Mouse (Mus musculus): ENCODE results near the gene Lyrm4. TPM values are rescaled to one million over a fixed set of nuclear protein-coding genes. Genes with fewer than 3 reads are reported as not detected.

Gene Lyrm4
- total RNA-seq, 1 experiment, result 7.5 TPM

DNA sequence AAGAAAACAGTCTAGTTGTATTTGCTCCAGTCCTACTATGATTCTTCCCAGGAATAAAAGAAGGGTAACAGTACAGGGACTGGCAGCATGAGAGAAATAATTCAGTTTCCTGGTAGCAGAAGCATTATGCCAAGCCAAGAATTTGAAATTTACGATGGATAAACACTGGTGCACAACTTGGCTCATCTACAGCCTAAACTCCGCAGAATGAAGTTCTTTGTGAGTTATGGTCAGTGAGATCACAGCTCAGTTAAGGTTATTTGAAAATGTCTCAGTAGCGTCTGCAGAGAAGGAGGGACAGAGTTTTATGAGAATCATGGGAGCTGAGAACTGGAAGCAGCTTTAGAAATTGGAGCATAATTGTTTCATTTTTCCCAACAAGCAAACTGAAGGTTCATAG, 31.4 kb downstream of the Lyrm4 start:
- Histone ChIP-seq H3K9ac (ENCODE audit: insufficient read depth, low read depth, low read length, poor library complexity, severe bottlenecking) (no peak overlapping the region), H3K9me3 (ENCODE audit: control insufficient read depth, insufficient read depth, low read depth, low read length) (no peaks in the 10 kb centered on the region), H3K27ac (ENCODE audit: insufficient read depth, low read depth, low read length, poor library complexity, severe bottlenecking) (no peak overlapping the region), H3K4me3 (ENCODE audit: insufficient read depth in 1 of 2, low read depth in 1 of 2, low read length in 2 of 2, poor library complexity in 1 of 2, severe bottlenecking in 1 of 2) (no peak overlapping the region), H3K36me3 (ENCODE audit: control insufficient read depth, insufficient read depth, low read length, poor library complexity, severe bottlenecking) (no peaks in the 10 kb centered on the region; the same call in 1 of the 2 replicates), H3K4me1 (ENCODE audit: control insufficient read depth in 2 of 2, insufficient read depth in 2 of 2, low read length in 2 of 2, poor library complexity in 1 of 2) (no peaks in the 10 kb centered on the region)
- DNase-seq (ENCODE audit: low read depth, low spot score), result no peak
- no peak for TF ChIP-seq HCFC1 (IDR thresholded peaks at IDR 0.05; ENCODE audit: borderline replicate concordance, insufficient read depth, low read length)
- no peak for TF ChIP-seq ZC3H11A (IDR thresholded peaks at IDR 0.05; ENCODE audit: borderline replicate concordance, low read depth, low read length)
- TF ChIP-seq CHD2 (IDR thresholded peaks at IDR 0.05; ENCODE audit: low read depth, low read length), result no peak
- no peak for TF ChIP-seq MAFK (IDR thresholded peaks at IDR 0.05; ENCODE audit: insufficient read depth, low read depth, low read length)
- no peak for TF ChIP-seq ZNF384 (IDR thresholded peaks at IDR 0.05; ENCODE audit: low read depth, low read length)
- in situ Hi-C loops (cut with MboI; ENCODE audit: low sequenced_read_pairs in 2 of 2, unreplicated experiment in 2 of 2), result no loop called here

DNA sequence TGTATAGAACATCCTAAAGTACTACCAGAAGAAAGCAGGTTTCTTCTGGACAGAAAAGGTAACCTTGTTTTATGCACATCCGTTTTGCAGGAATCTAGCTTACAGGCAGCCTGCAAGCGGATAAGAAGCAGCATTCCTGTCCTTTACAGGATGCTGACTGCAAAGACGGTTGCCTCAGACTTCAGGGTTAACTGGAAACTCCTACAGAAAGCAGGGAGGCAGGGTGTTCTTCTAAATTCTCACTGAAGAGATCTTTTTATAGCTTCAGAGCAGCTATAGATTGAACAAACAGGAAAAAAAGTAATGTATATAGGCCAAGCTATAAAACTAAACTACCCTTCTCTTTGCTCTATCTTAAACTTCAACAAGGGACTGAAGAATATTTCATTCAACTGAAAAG, 32.6 kb downstream of the Lyrm4 start:
- Histone ChIP-seq H3K4me1 (ENCODE audit: control insufficient read depth in 2 of 2, insufficient read depth in 2 of 2, low read length in 2 of 2, poor library complexity in 1 of 2) (no peaks in the 10 kb centered on the region), H3K36me3 (ENCODE audit: control insufficient read depth, insufficient read depth, low read length, poor library complexity, severe bottlenecking) (no peaks in the 10 kb centered on the region), H3K27ac (ENCODE audit: insufficient read depth, low read depth, low read length, poor library complexity, severe bottlenecking) (no peak overlapping the region), H3K9ac (ENCODE audit: insufficient read depth, low read depth, low read length, poor library complexity, severe bottlenecking) (no peak overlapping the region), H3K4me3 (ENCODE audit: insufficient read depth in 1 of 2, low read depth in 1 of 2, low read length in 2 of 2, poor library complexity in 1 of 2, severe bottlenecking in 1 of 2) (no peak overlapping the region), H3K9me3 (ENCODE audit: control insufficient read depth, insufficient read depth, low read depth, low read length) (no peaks in the 10 kb centered on the region)
- in situ Hi-C loops (cut with MboI; ENCODE audit: low sequenced_read_pairs in 2 of 2, unreplicated experiment in 2 of 2), result no loop called here
- no peak for DNase-seq (ENCODE audit: low read depth, low spot score)
- no peak for TF ChIP-seq CHD2 (IDR thresholded peaks at IDR 0.05; ENCODE audit: low read depth, low read length)
- no peak for TF ChIP-seq MAFK (IDR thresholded peaks at IDR 0.05; ENCODE audit: insufficient read depth, low read depth, low read length)
- no peak for TF ChIP-seq ZNF384 (IDR thresholded peaks at IDR 0.05; ENCODE audit: low read depth, low read length)
- TF ChIP-seq ZC3H11A (IDR thresholded peaks at IDR 0.05; ENCODE audit: borderline replicate concordance, low read depth, low read length), result no peak
- TF ChIP-seq HCFC1 (IDR thresholded peaks at IDR 0.05; ENCODE audit: borderline replicate concordance, insufficient read depth, low read length), result no peak

DNA sequence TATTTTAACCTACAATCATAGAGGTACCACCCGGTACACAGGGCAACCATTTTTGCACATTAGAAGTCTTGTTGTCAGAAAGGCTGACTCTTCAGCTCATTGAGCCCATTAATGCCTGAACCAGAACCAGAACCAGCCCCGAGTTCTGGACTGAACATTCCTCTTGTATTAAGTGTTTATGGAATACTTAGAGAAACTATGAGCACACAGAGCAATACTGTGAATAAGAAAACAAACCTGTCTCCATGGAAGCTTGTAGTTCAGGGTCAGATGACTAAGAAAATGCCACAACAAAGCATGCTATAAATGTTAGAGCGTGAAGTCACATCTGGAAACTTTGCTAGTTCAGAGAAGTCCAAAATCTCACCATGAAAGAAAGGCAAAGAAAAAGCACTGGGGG, 35.7 kb downstream of the Lyrm4 start:
- H3K27ac ChIP-seq (ENCODE audit: insufficient read depth, low read depth, low read length, poor library complexity, severe bottlenecking), result no peak overlapping the region
- H3K9ac ChIP-seq (ENCODE audit: insufficient read depth, low read depth, low read length, poor library complexity, severe bottlenecking), result no peak overlapping the region
- H3K36me3 ChIP-seq (ENCODE audit: control insufficient read depth, insufficient read depth, low read length, poor library complexity, severe bottlenecking), result no peaks in the 10 kb centered on the region; the same call in 1 of the 2 replicates
- in situ Hi-C loops (cut with MboI; ENCODE audit: low sequenced_read_pairs in 2 of 2, unreplicated experiment in 2 of 2), result no loop called here
- no peak for DNase-seq (ENCODE audit: low read depth, low spot score)
- H3K4me1 ChIP-seq (ENCODE audit: control insufficient read depth in 2 of 2, insufficient read depth in 2 of 2, low read length in 2 of 2, poor library complexity in 1 of 2), result no peaks in the 10 kb centered on the region
- H3K9me3 ChIP-seq (ENCODE audit: control insufficient read depth, insufficient read depth, low read depth, low read length), result no peaks in the 10 kb centered on the region
- no peak for TF ChIP-seq MAFK (IDR thresholded peaks at IDR 0.05; ENCODE audit: insufficient read depth, low read depth, low read length)
- no peak for TF ChIP-seq ZNF384 (IDR thresholded peaks at IDR 0.05; ENCODE audit: low read depth, low read length)
- TF ChIP-seq CHD2 (IDR thresholded peaks at IDR 0.05; ENCODE audit: low read depth, low read length), result no peak
- TF ChIP-seq ZC3H11A (IDR thresholded peaks at IDR 0.05; ENCODE audit: borderline replicate concordance, low read depth, low read length), result no peak
- no peak for TF ChIP-seq HCFC1 (IDR thresholded peaks at IDR 0.05; ENCODE audit: borderline replicate concordance, insufficient read depth, low read length)
- H3K4me3 ChIP-seq (ENCODE audit: insufficient read depth in 1 of 2, low read depth in 1 of 2, low read length in 2 of 2, poor library complexity in 1 of 2, severe bottlenecking in 1 of 2), result no peak overlapping the region

GRCm38 (mm10) chr13:36074484-36074883, 42.8 kb downstream of the Lyrm4 start:
- H3K4me3 ChIP-seq (ENCODE audit: insufficient read depth in 1 of 2, low read depth in 1 of 2, low read length in 2 of 2, poor library complexity in 1 of 2, severe bottlenecking in 1 of 2), result no peak overlapping the region
- no peaks in the 10 kb centered on the region; the same call in 1 of the 2 replicates for H3K36me3 ChIP-seq (ENCODE audit: control insufficient read depth, insufficient read depth, low read length, poor library complexity, severe bottlenecking)
- DNase-seq (ENCODE audit: low read depth, low spot score), result no peak
- in situ Hi-C loops (cut with MboI; ENCODE audit: low sequenced_read_pairs in 2 of 2, unreplicated experiment in 2 of 2), result no loop called here
- H3K9ac ChIP-seq (ENCODE audit: insufficient read depth, low read depth, low read length, poor library complexity, severe bottlenecking), result no peak overlapping the region
- TF ChIP-seq ZC3H11A (IDR thresholded peaks at IDR 0.05; ENCODE audit: borderline replicate concordance, low read depth, low read length), result no peak
- TF ChIP-seq MAFK (IDR thresholded peaks at IDR 0.05; ENCODE audit: insufficient read depth, low read depth, low read length), result no peak
- TF ChIP-seq CHD2 (IDR thresholded peaks at IDR 0.05; ENCODE audit: low read depth, low read length), result no peak
- no peak for TF ChIP-seq ZNF384 (IDR thresholded peaks at IDR 0.05; ENCODE audit: low read depth, low read length)
- no peak for TF ChIP-seq HCFC1 (IDR thresholded peaks at IDR 0.05; ENCODE audit: borderline replicate concordance, insufficient read depth, low read length)
- H3K4me1 ChIP-seq (ENCODE audit: control insufficient read depth in 2 of 2, insufficient read depth in 2 of 2, low read length in 2 of 2, poor library complexity in 1 of 2), result no peaks in the 10 kb centered on the region
- H3K27ac ChIP-seq (ENCODE audit: insufficient read depth, low read depth, low read length, poor library complexity, severe bottlenecking), result no peak overlapping the region
- no peaks in the 10 kb centered on the region for H3K9me3 ChIP-seq (ENCODE audit: control insufficient read depth, insufficient read depth, low read depth, low read length)

DNA sequence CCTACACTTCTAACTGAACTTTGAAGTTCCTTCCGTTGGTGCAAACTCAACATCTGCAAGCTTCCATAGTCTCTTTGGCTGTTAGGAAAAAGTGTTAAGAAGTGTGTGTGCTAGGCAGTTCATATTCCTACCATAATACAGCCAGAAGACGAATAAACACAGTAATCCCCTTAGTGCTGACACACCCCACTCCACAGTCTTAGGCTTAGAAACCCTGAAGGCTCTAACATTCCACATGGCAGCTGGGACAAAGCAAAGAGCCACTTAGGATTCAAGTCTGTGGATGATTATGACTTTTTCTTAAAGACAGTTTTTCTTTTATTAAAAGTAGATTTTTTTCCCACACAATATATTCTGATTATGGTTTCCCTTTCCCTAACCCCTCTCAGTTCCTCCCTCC, 50.6 kb downstream of the Lyrm4 start:
- Histone ChIP-seq H3K27ac (ENCODE audit: insufficient read depth, low read depth, low read length, poor library complexity, severe bottlenecking) (no peak overlapping the region), H3K4me3 (ENCODE audit: insufficient read depth in 1 of 2, low read depth in 1 of 2, low read length in 2 of 2, poor library complexity in 1 of 2, severe bottlenecking in 1 of 2) (no peak overlapping the region), H3K4me1 (ENCODE audit: control insufficient read depth in 2 of 2, insufficient read depth in 2 of 2, low read length in 2 of 2, poor library complexity in 1 of 2) (no peaks in the 10 kb centered on the region), H3K36me3 (ENCODE audit: control insufficient read depth, insufficient read depth, low read length, poor library complexity, severe bottlenecking) (no peaks in the 10 kb centered on the region), H3K9ac (ENCODE audit: insufficient read depth, low read depth, low read length, poor library complexity, severe bottlenecking) (no peak overlapping the region), H3K9me3 (ENCODE audit: control insufficient read depth, insufficient read depth, low read depth, low read length) (no peaks in the 10 kb centered on the region)
- in situ Hi-C loops (cut with MboI; ENCODE audit: low sequenced_read_pairs in 2 of 2, unreplicated experiment in 2 of 2), result no loop called here
- no peak for DNase-seq (ENCODE audit: low read depth, low spot score)
- TF ChIP-seq MAFK (IDR thresholded peaks at IDR 0.05; ENCODE audit: insufficient read depth, low read depth, low read length), result no peak
- TF ChIP-seq ZC3H11A (IDR thresholded peaks at IDR 0.05; ENCODE audit: borderline replicate concordance, low read depth, low read length), result no peak
- no peak for TF ChIP-seq HCFC1 (IDR thresholded peaks at IDR 0.05; ENCODE audit: borderline replicate concordance, insufficient read depth, low read length)
- TF ChIP-seq CHD2 (IDR thresholded peaks at IDR 0.05; ENCODE audit: low read depth, low read length), result no peak
- no peak for TF ChIP-seq ZNF384 (IDR thresholded peaks at IDR 0.05; ENCODE audit: low read depth, low read length)
